ENCODE assay signal across 8 mouse cellular contexts in genomic region chr19:8798947-8799315, GRCm38 (mm10). TPM values are rescaled to one million over a fixed set of nuclear protein-coding genes. Genes with fewer than 3 reads are reported as not detected.
DNase-seq lines count a peak whose midpoint lies in the region; ATAC-seq and TF ChIP-seq lines count a peak whose summit lies in the region.

No protein-coding gene starts in this region.

- no peak for DNase-seq in heart, adult 8-10 months (ENCODE audit: low spot score)
- no peak for DNase-seq in CH12.LX (ENCODE audit: extremely low read depth)
- no peak for DNase-seq in liver, postnatal 0 days
- no peak for DNase-seq in cerebellum, postnatal 36 days
- DNase-seq in left cerebral cortex, postnatal 25 days (ENCODE audit: low spot score in 2 of 2): no peak
- no peak for DNase-seq in layer of hippocampus, adult 18-20 months (ENCODE audit: low spot score in 2 of 2)

- in situ Hi-C loops in CH12.LX (cut with MboI; ENCODE audit: low pct_ligation_motif_present, low pct_unique_long_range_greater_than_20kb, low sequenced_read_pairs): no loop called here

- H3K9ac ChIP-seq in heart, embryonic 14.5 days (ENCODE audit: low read length): peak overlapping the region; percentile 70
- no peak overlapping the region for H3K9ac ChIP-seq in CH12.LX (ENCODE audit: insufficient read depth, low read depth)
- no peak overlapping the region for H3K9ac ChIP-seq in forebrain, embryonic 15.5 days (replicated peaks)
- H3K9ac ChIP-seq in liver, postnatal 0 days (replicated peaks): no peak overlapping the region

- H3K79me2 ChIP-seq in CH12.LX (replicated peaks; ENCODE audit: control insufficient read depth, extremely low read depth, insufficient read depth, poor library complexity, severe bottlenecking): peaks cover 32% of the 10 kb centered on the region

- H3K9me3 ChIP-seq in heart, embryonic 14.5 days (ENCODE audit: control insufficient read depth, low read length): no peaks in the 10 kb centered on the region
- H3K9me3 ChIP-seq in CH12.LX (replicated peaks; ENCODE audit: low read length): peaks cover 5% of the 10 kb centered on the region
- no peaks in the 10 kb centered on the region for H3K9me3 ChIP-seq in forebrain, embryonic 15.5 days
- H3K9me3 ChIP-seq in liver, postnatal 0 days (ENCODE audit: low read length): no peaks in the 10 kb centered on the region

- peak in 1 of 2 experiments; percentile 16; a peak in 1 of 4 replicates for TF ChIP-seq CTCF in CH12.LX (conservative IDR thresholded peaks at IDR 0.05 in 1 of 2, IDR thresholded peaks at IDR 0.05 in 1 of 2; ENCODE audit: low read depth in 2 of 2, low read length in 2 of 2)
- TF ChIP-seq CTCF in liver, postnatal 0 days (IDR thresholded peaks at IDR 0.05; ENCODE audit: low read depth): no peak

- no peak for TF ChIP-seq POLR2A in CH12.LX (IDR thresholded peaks at IDR 0.05; ENCODE audit: low read depth, low read length)

- H3K4me1 ChIP-seq in heart, embryonic 14.5 days (ENCODE audit: control insufficient read depth in 2 of 2, insufficient read depth in 2 of 2, low read length in 2 of 2): peaks cover 8 to 12% of the 10 kb centered on the region in 2 experiments
- peaks cover 7 to 26% of the 10 kb centered on the region in 2 experiments for H3K4me1 ChIP-seq in CH12.LX (ENCODE audit: control insufficient read depth in 1 of 2, insufficient read depth in 2 of 2)
- peaks cover 36% of the 10 kb centered on the region for H3K4me1 ChIP-seq in forebrain, embryonic 15.5 days
- peaks cover 27% of the 10 kb centered on the region for H3K4me1 ChIP-seq in liver, postnatal 0 days (ENCODE audit: insufficient read depth)

- H3K4me2 ChIP-seq in heart, embryonic 14.5 days (ENCODE audit: low read length): peak overlapping the region; percentile 82
- peak overlapping the region; percentile 23; the same call in 1 of the 2 replicates for H3K4me2 ChIP-seq in CH12.LX (ENCODE audit: insufficient read depth, low read depth, poor library complexity, severe bottlenecking)
- peak overlapping the region; percentile 89; the same call in 1 of the 2 replicates for H3K4me2 ChIP-seq in forebrain, embryonic 15.5 days (replicated peaks)
- H3K4me2 ChIP-seq in liver, postnatal 0 days (ENCODE audit: low read depth, low read length): peak overlapping the region; percentile 80

- intact Hi-C loops in left cerebral cortex, postnatal 25 days (cut with DNase I): loop anchor here (1.0 kb wide), 1 partner anchor 20 kb away; the partner anchor contains the start of gene Ttc9c

- TF ChIP-seq RAD21 in CH12.LX (IDR thresholded peaks at IDR 0.05; ENCODE audit: low read depth, low read length): no peak

- dilution Hi-C loops in CH12.LX (cut with MboI; ENCODE audit: extremely low pct_ligation_motif_present, extremely low pct_unique_long_range_greater_than_20kb, low sequenced_read_pairs): no loop called here

- H3K4me3 ChIP-seq in heart, embryonic 14.5 days (ENCODE audit: control insufficient read depth in 1 of 2, insufficient read depth in 1 of 2, low read depth in 1 of 2, low read length in 2 of 2): peak overlapping the region in 1 of 2 experiments; percentile 51; a peak in 1 of 4 replicates
- H3K4me3 ChIP-seq in CH12.LX (replicated peaks in 1 of 3; ENCODE audit: low read depth in 2 of 3, low read length in 2 of 3, poor library complexity in 1 of 3): peak overlapping the region in 1 of 3 experiments; percentile 37
- no peak overlapping the region; the same call in 1 of the 2 replicates for H3K4me3 ChIP-seq in forebrain, embryonic 15.5 days
- peak overlapping the region; percentile 68 for H3K4me3 ChIP-seq in liver, postnatal 0 days (ENCODE audit: low read depth, low read length)

- ATAC-seq in heart, embryonic 14.5 days (ENCODE audit: insufficient number of reproducible peaks, insufficient read depth, low FRiP score, low read depth): no peak
- ATAC-seq in forebrain, embryonic 15.5 days (replicated peaks): no peak
- no peak for ATAC-seq in liver, postnatal 0 days

- H3K36me3 ChIP-seq in heart, embryonic 14.5 days (ENCODE audit: control insufficient read depth, insufficient read depth, low read length): peaks cover 30% of the 10 kb centered on the region
- peaks cover 16 to 30% of the 10 kb centered on the region in 2 experiments for H3K36me3 ChIP-seq in CH12.LX (replicated peaks in 1 of 2; ENCODE audit: control insufficient read depth in 1 of 2, insufficient read depth in 1 of 2, low read length in 1 of 2)
- peaks cover 16% of the 10 kb centered on the region for H3K36me3 ChIP-seq in forebrain, embryonic 15.5 days
- peaks cover 17% of the 10 kb centered on the region for H3K36me3 ChIP-seq in liver, postnatal 0 days (replicated peaks; ENCODE audit: insufficient read depth, low read length)

- TF ChIP-seq EP300 in CH12.LX (IDR thresholded peaks at IDR 0.05; ENCODE audit: low read length): 0 out of 2 replicates have a peak, but pooled peaks have one; percentile 0
- no peak for TF ChIP-seq EP300 in liver, postnatal 0 days (IDR thresholded peaks at IDR 0.05; ENCODE audit: low read depth)

- no peak overlapping the region for H3K27ac ChIP-seq in heart, embryonic 14.5 days (replicated peaks in 1 of 2; ENCODE audit: control insufficient read depth in 1 of 2, insufficient read depth in 1 of 2, low read depth in 2 of 2, low read length in 2 of 2)
- H3K27ac ChIP-seq in CH12.LX (ENCODE audit: insufficient read depth, low read depth): peak overlapping the region; percentile 54
- H3K27ac ChIP-seq in forebrain, embryonic 15.5 days (replicated peaks): no peak overlapping the region
- H3K27ac ChIP-seq in liver, postnatal 0 days (ENCODE audit: low read depth): no peak overlapping the region

- H3K27me3 ChIP-seq in heart, embryonic 14.5 days (ENCODE audit: control insufficient read depth, insufficient read depth, low read length): no peaks in the 10 kb centered on the region
- no peaks in the 10 kb centered on the region for H3K27me3 ChIP-seq in CH12.LX (replicated peaks)
- H3K27me3 ChIP-seq in forebrain, embryonic 15.5 days: no peaks in the 10 kb centered on the region
- H3K27me3 ChIP-seq in liver, postnatal 0 days (ENCODE audit: insufficient read depth, low read length): no peaks in the 10 kb centered on the region

TF ChIP-seq in CH12.LX, 34 proteins besides CTCF, POLR2A, EP300 and RAD21 (continues in another document):
- 0 out of 2 replicates have a peak, but pooled peaks have one; percentile 4 for TF ChIP-seq JUND (conservative IDR thresholded peaks at IDR 0.05; ENCODE audit: low read depth, low read length)
- TF ChIP-seq MAX (IDR thresholded peaks at IDR 0.05; ENCODE audit: low read length): no peak

RNA-seq across cellular contexts. Expression of gene Polr2g, which starts 0.6 kb away (rescaled TPM):
- 128 and 146 TPM in 2 replicates for polyA plus RNA-seq in heart, embryonic 14.5 days (2014; fragmentation: Nextera tagmentation; extraction: Ambion mirVana)
- 10 to 100 TPM; 52.1 to 60.7 (median 55.4) TPM for total RNA-seq in heart, adult 8-10 months (2022)
- total RNA-seq in CH12.LX (2012; rRNA removed) (157 and 162 TPM in 2 replicates), CH12.LX (2014; rRNA removed) (173 and 182 TPM in 2 replicates)
- polyA plus RNA-seq in CH12.LX (2012; ENCODE audit: insufficient read length, low read depth): 138 and 148 TPM in 2 replicates
- polyA plus RNA-seq in forebrain, embryonic 15.5 days (2015; fragmentation: Nextera tagmentation; extraction: Ambion mirVana): 162 and 169 TPM in 2 replicates
- polyA plus RNA-seq in liver, postnatal 0 days (2015; fragmentation: Nextera tagmentation; extraction: Ambion mirVana): 61.7 and 63.3 TPM in 2 replicates
- total RNA-seq in left cerebral cortex, postnatal 25 days (2021): 100 to 1,000 TPM; 107 to 113 TPM
- 100 to 1,000 TPM; 106 to 111 TPM for total RNA-seq in layer of hippocampus, adult 18-20 months (2021)

RNA-seq across cellular contexts. Expression of gene Zbtb3, which starts 3.4 kb away (rescaled TPM):
- polyA plus RNA-seq in heart, embryonic 14.5 days (2014; fragmentation: Nextera tagmentation; extraction: Ambion mirVana): 3.0 and 3.2 TPM in 2 replicates
- 1 to 10 TPM; 1.2 to 2.5 (median 1.5) TPM for total RNA-seq in heart, adult 8-10 months (2022)
- 2.4 and 2.5 TPM in 2 replicates for total RNA-seq in CH12.LX (2012; rRNA removed)
- 1.1 and 2.2 TPM in 2 replicates for total RNA-seq in CH12.LX (2014; rRNA removed)
- polyA plus RNA-seq in CH12.LX (2012; ENCODE audit: insufficient read length, low read depth): 1.2 and 1.3 TPM in 2 replicates
- polyA plus RNA-seq in forebrain, embryonic 15.5 days (2015; fragmentation: Nextera tagmentation; extraction: Ambion mirVana): 8.3 and 9.6 TPM in 2 replicates
- 0.82 and 0.91 TPM in 2 replicates for polyA plus RNA-seq in liver, postnatal 0 days (2015; fragmentation: Nextera tagmentation; extraction: Ambion mirVana)
- total RNA-seq in left cerebral cortex, postnatal 25 days (2021): 1 to 10 TPM; 5.9 to 7.1 TPM
- total RNA-seq in layer of hippocampus, adult 18-20 months (2021): 1 to 10 TPM; 6.7 to 7.0 TPM

RNA-seq across cellular contexts. Expression of gene Taf6l, which starts 12.7 kb away (rescaled TPM):
- 10.8 and 10.9 TPM in 2 replicates for polyA plus RNA-seq in heart, embryonic 14.5 days (2014; fragmentation: Nextera tagmentation; extraction: Ambion mirVana)
- total RNA-seq in heart, adult 8-10 months (2022): 1 to 10 TPM; 5.4 to 9.0 (median 7.7) TPM
- total RNA-seq in CH12.LX (2012; rRNA removed): 25.5 and 29.2 TPM in 2 replicates
- 20.4 and 22.2 TPM in 2 replicates for total RNA-seq in CH12.LX (2014; rRNA removed)
- 24.8 and 25.7 TPM in 2 replicates for polyA plus RNA-seq in CH12.LX (2012; ENCODE audit: insufficient read length, low read depth)
- 32.2 and 34.1 TPM in 2 replicates for polyA plus RNA-seq in forebrain, embryonic 15.5 days (2015; fragmentation: Nextera tagmentation; extraction: Ambion mirVana)
- polyA plus RNA-seq in liver, postnatal 0 days (2015; fragmentation: Nextera tagmentation; extraction: Ambion mirVana): 6.6 and 7.9 TPM in 2 replicates
- total RNA-seq in left cerebral cortex, postnatal 25 days (2021): 10 to 100 TPM; 12.0 to 12.4 TPM
- 10 to 100 TPM; 12.8 to 13.8 TPM for total RNA-seq in layer of hippocampus, adult 18-20 months (2021)

RNA-seq across cellular contexts. Expression of gene Ttc9c, which starts 20.2 kb away (rescaled TPM):
- 27.7 and 31.8 TPM in 2 replicates for polyA plus RNA-seq in heart, embryonic 14.5 days (2014; fragmentation: Nextera tagmentation; extraction: Ambion mirVana)
- 10 to 100 TPM; 13.7 to 16.4 (median 14.9) TPM for total RNA-seq in heart, adult 8-10 months (2022)
- 37.6 and 42.0 TPM in 2 replicates for total RNA-seq in CH12.LX (2012; rRNA removed)
- 56.5 and 57.2 TPM in 2 replicates for total RNA-seq in CH12.LX (2014; rRNA removed)
- 42.2 and 44.7 TPM in 2 replicates for polyA plus RNA-seq in CH12.LX (2012; ENCODE audit: insufficient read length, low read depth)
- 68.4 and 72.7 TPM in 2 replicates for polyA plus RNA-seq in forebrain, embryonic 15.5 days (2015; fragmentation: Nextera tagmentation; extraction: Ambion mirVana)
- polyA plus RNA-seq in liver, postnatal 0 days (2015; fragmentation: Nextera tagmentation; extraction: Ambion mirVana): 9.8 and 12.5 TPM in 2 replicates
- total RNA-seq in left cerebral cortex, postnatal 25 days (2021): 10 to 100 TPM; 35.1 to 35.5 TPM
- 10 to 100 TPM; 39.9 to 41.1 TPM for total RNA-seq in layer of hippocampus, adult 18-20 months (2021)

RNA-seq across cellular contexts. Expression of gene Hnrnpul2, which starts 20.9 kb away (rescaled TPM):
- 3.9 and 5.0 TPM in 2 replicates for polyA plus RNA-seq in heart, embryonic 14.5 days (2014; fragmentation: Nextera tagmentation; extraction: Ambion mirVana)
- 10 to 100 TPM; 46.0 to 48.9 (median 46.9) TPM for total RNA-seq in heart, adult 8-10 months (2022)
- total RNA-seq in CH12.LX (2012; rRNA removed): 44.3 and 44.8 TPM in 2 replicates
- total RNA-seq in CH12.LX (2014; rRNA removed): 17.8 and 19.7 TPM in 2 replicates
- 81.6 and 94.1 TPM in 2 replicates for polyA plus RNA-seq in CH12.LX (2012; ENCODE audit: insufficient read length, low read depth)
- polyA plus RNA-seq in forebrain, embryonic 15.5 days (2015; fragmentation: Nextera tagmentation; extraction: Ambion mirVana): 5.9 and 6.1 TPM in 2 replicates
- polyA plus RNA-seq in liver, postnatal 0 days (2015; fragmentation: Nextera tagmentation; extraction: Ambion mirVana): 2.1 and 2.3 TPM in 2 replicates
- total RNA-seq in left cerebral cortex, postnatal 25 days (2021): 100 to 1,000 TPM; 110 to 112 TPM
- 100 to 1,000 TPM; 120 to 125 TPM for total RNA-seq in layer of hippocampus, adult 18-20 months (2021)

Comparison
In these comparisons a context has a peak if more than half of its experiments do, and no peak if none do; other contexts are left out.
1. H3K4me2 ChIP-seq: peak in every context shown above with its lines; median percentile 89 in forebrain, embryonic 15.5 days; 82 in heart, embryonic 14.5 days; 80 in liver, postnatal 0 days; 23 in CH12.LX.